Mouse (Mus musculus) liver, embryonic 14.5 days (tissue): ENCODE data around the gene Plgrkt.

Source experiments
- CTCF ChIP-seq: IDR thresholded peaks from 2 replicates; pipeline ENCODE4 v1.5.1; 2016; ENCODE audit warnings: antibody characterized with exemption, low read depth, control low read depth
- EP300 ChIP-seq: IDR thresholded peaks from 2 replicates; pipeline ENCODE4 v1.6.1; 2016; ENCODE audit warnings: antibody characterized with exemption, low read depth

DNA sequence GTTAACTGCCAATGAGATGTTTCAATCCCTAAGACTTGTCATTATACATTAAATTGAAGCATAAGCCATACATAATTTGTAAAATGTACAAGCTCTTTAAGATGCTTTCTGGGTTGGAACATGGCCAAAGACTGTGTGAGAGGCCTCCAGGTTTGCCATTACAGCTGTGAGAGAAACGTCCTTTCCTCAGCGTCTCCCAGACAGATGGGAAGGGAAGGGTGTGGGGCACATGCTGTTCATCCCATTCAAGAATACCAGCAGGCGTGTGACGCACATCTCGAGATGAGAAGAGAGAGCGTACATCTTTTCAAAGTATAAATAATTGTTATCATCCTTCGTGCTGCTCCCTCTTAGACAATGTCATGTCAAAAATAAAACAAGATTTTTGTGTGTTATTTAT lies 54.5 kb downstream of the Plgrkt start:
- TF ChIP-seq CTCF (no peak), EP300 (no peak)
